Comparison of ENCODE assay signal across 18 mouse cellular contexts in genomic region chr16:93288036-93288435, GRCm38 (mm10).
"Had no signal": no experiment of that assay in that cellular context is flagged by ENCODE, and none has a peak within 500 bp of the region (broad histone marks: within the 10 kb centered on the region; RNA-seq: fewer than 3 reads in every experiment).

No protein-coding gene starts in this region.

- H3K9me3 ChIP-seq: liver, embryonic 13.5 days; liver, embryonic 15.5 days; lung, embryonic 15.5 days; midbrain, embryonic 12.5 days; neural tube, embryonic 12.5 days had no signal

- ATAC-seq: liver, postnatal 0 days; lung, postnatal 0 days; midbrain, embryonic 16.5 days had no signal

- H3K4me3 ChIP-seq: liver, embryonic 13.5 days; liver, embryonic 15.5 days; lung, embryonic 15.5 days; megakaryocyte, embryonic 14.5 days; midbrain, embryonic 12.5 days; neural tube, embryonic 12.5 days had no signal

- DNase-seq: liver, embryonic 13.5 days; liver, postnatal 0 days; lung, adult 2 months; lung, postnatal 14 days; midbrain, embryonic 14.5 days; right cerebral cortex, postnatal 14 days; thymus, adult 18-20 months; thymus, postnatal 14 days; thymus, postnatal 36 days had no signal

- H3K27ac ChIP-seq: liver, embryonic 13.5 days; liver, embryonic 15.5 days; lung, embryonic 15.5 days; macrophage; midbrain, embryonic 12.5 days; neural tube, embryonic 12.5 days had no signal

- H3K4me2 ChIP-seq: liver, embryonic 11.5 days; liver, embryonic 13.5 days; liver, embryonic 15.5 days; lung, embryonic 15.5 days; midbrain, embryonic 12.5 days; neural tube, embryonic 12.5 days had no signal

- H3K36me3 ChIP-seq: liver, embryonic 13.5 days; liver, embryonic 15.5 days; lung, embryonic 15.5 days; midbrain, embryonic 12.5 days; neural tube, embryonic 12.5 days had no signal

- H3K4me1 ChIP-seq: liver, embryonic 13.5 days; liver, embryonic 15.5 days had no signal

- H3K9ac ChIP-seq: liver, embryonic 13.5 days; liver, embryonic 15.5 days; liver, postnatal 0 days; lung, embryonic 15.5 days; midbrain, embryonic 12.5 days; neural tube, embryonic 12.5 days had no signal

- H3K27me3 ChIP-seq: liver, embryonic 15.5 days; lung, embryonic 15.5 days had no signal
